Mouse (Mus musculus): ENCODE measurements at regions not wholly inside any gene's neighbourhood (a gene's known extent, or its start where the extent isn't known, plus 50 kb on each side); places are given as distances from the start of the nearest gene placed in this dataset.

GRCm38 (mm10) chr14:67588627-67589026 lies 1579.6 kb upstream of the Gulo start:
- Histone ChIP-seq H3K4me3 (no peak overlapping the region), H3K9me3 (replicated peaks) (no peaks in the 10 kb centered on the region), H3K4me1 (peaks cover 3% of the 10 kb centered on the region; the same call in 1 of the 2 replicates), H3K27me3 (no peaks in the 10 kb centered on the region), H3K4me2 (replicated peaks) (no peak overlapping the region), H3K27ac (no peak overlapping the region), H3K9ac (no peak overlapping the region), H3K36me3 (no peaks in the 10 kb centered on the region)
- ATAC-seq (ENCODE audit: low FRiP score), result no peak
- 70% methylated on average over 11 of the region's 11 CpGs for WGBS

- Histone ChIP-seq H3K4me2 (replicated peaks) (0 out of 2 replicates have a peak overlapping the region, but pooled peaks have one; percentile 19), H3K4me3 (no peak overlapping the region), H3K9ac (no peak overlapping the region), H3K9me3 (replicated peaks) (no peaks in the 10 kb centered on the region), H3K27ac (no peak overlapping the region), H3K4me1 (peaks cover 13% of the 10 kb centered on the region; the same call in 1 of the 2 replicates), H3K27me3 (no peaks in the 10 kb centered on the region), H3K36me3 (no peaks in the 10 kb centered on the region)
- 59% methylated on average over 14 of the region's 14 CpGs for WGBS
- ATAC-seq (ENCODE audit: low FRiP score), result no peak
Observed at GRCm38 (mm10) chr14:67584456-67585048, 1575.5 kb upstream of the Gulo start.

- H3K27me3 ChIP-seq, result no peaks in the 10 kb centered on the region
- H3K27ac ChIP-seq, result 0 out of 2 replicates have a peak overlapping the region, but pooled peaks have one; percentile 1
- H3K36me3 ChIP-seq, result no peaks in the 10 kb centered on the region
- no peak overlapping the region for H3K4me3 ChIP-seq
- peaks cover 13% of the 10 kb centered on the region; the same call in 1 of the 2 replicates for H3K4me1 ChIP-seq
- WGBS, result 63% methylated on average over 8 of the region's 8 CpGs
- ATAC-seq (ENCODE audit: low FRiP score), result no peak
- H3K9ac ChIP-seq, result no peak overlapping the region
- no peak overlapping the region for H3K4me2 ChIP-seq (replicated peaks)
- H3K9me3 ChIP-seq (replicated peaks), result no peaks in the 10 kb centered on the region
Observed at GRCm38 (mm10) chr14:67582201-67582782, 1573.3 kb upstream of the Gulo start.

GRCm38 (mm10) chr14:67574346-67574949 lies 1565.4 kb upstream of the Gulo start:
- no peak overlapping the region for H3K9ac ChIP-seq
- peaks cover 17% of the 10 kb centered on the region for H3K4me1 ChIP-seq
- WGBS, result 77% methylated on average over 7 of the region's 7 CpGs
- no peak overlapping the region for H3K27ac ChIP-seq
- H3K36me3 ChIP-seq, result no peaks in the 10 kb centered on the region
- no peak overlapping the region for H3K4me2 ChIP-seq (replicated peaks)
- no peaks in the 10 kb centered on the region for H3K9me3 ChIP-seq (replicated peaks)
- H3K27me3 ChIP-seq, result peaks cover 5% of the 10 kb centered on the region; the same call in 1 of the 2 replicates
- no peak for ATAC-seq (ENCODE audit: low FRiP score)
- no peak overlapping the region for H3K4me3 ChIP-seq

- Histone ChIP-seq H3K27me3 (peaks cover 5% of the 10 kb centered on the region; the same call in 1 of the 2 replicates), H3K4me1 (peaks cover 26% of the 10 kb centered on the region), H3K4me3 (no peak overlapping the region), H3K9me3 (replicated peaks) (no peaks in the 10 kb centered on the region), H3K36me3 (no peaks in the 10 kb centered on the region), H3K4me2 (replicated peaks) (no peak overlapping the region), H3K27ac (no peak overlapping the region), H3K9ac (no peak overlapping the region)
- WGBS, result 63% methylated on average over 12 of the region's 12 CpGs
- no peak for ATAC-seq (ENCODE audit: low FRiP score)
Observed at GRCm38 (mm10) chr14:67573451-67573995, 1564.5 kb upstream of the Gulo start.

- peak overlapping the region; percentile 31 for H3K4me2 ChIP-seq (replicated peaks)
Observed at GRCm38 (mm10) chr14:67569744-67570322, 1560.8 kb upstream of the Gulo start.

GRCm38 (mm10) chr14:67568896-67569743 lies 1560.1 kb upstream of the Gulo start:
- H3K27ac ChIP-seq, result peak overlapping the region; percentile 48; the same call in 1 of the 2 replicates
- no peak overlapping the region for H3K4me3 ChIP-seq
- no peaks in the 10 kb centered on the region for H3K36me3 ChIP-seq
- no peaks in the 10 kb centered on the region for H3K9me3 ChIP-seq (replicated peaks)
- ATAC-seq (ENCODE audit: low FRiP score), result peak; percentile 73
- peaks cover 26% of the 10 kb centered on the region for H3K4me1 ChIP-seq
- H3K27me3 ChIP-seq, result peaks cover 18% of the 10 kb centered on the region
- no peak overlapping the region for H3K9ac ChIP-seq
- WGBS, result 28% methylated on average over 22 of the region's 22 CpGs
- peak overlapping the region; percentile 31 for H3K4me2 ChIP-seq (replicated peaks)

More at GRCm38 (mm10) chr14:67569744-67570322, 1560.8 kb upstream of the Gulo start:
- Histone ChIP-seq H3K9ac (no peak overlapping the region), H3K27me3 (peaks cover 18% of the 10 kb centered on the region), H3K4me1 (peaks cover 26% of the 10 kb centered on the region), H3K4me3 (no peak overlapping the region), H3K9me3 (replicated peaks) (no peaks in the 10 kb centered on the region), H3K27ac (peak overlapping the region; percentile 8; the same call in 1 of the 2 replicates), H3K36me3 (no peaks in the 10 kb centered on the region)
- peak; percentile 69 for ATAC-seq (ENCODE audit: low FRiP score)
- WGBS, result 32% methylated on average over 17 of the region's 17 CpGs

GRCm38 (mm10) chr14:67554897-67555296 lies 1545.9 kb upstream of the Gulo start:
- 80% methylated on average over 7 of the region's 7 CpGs for WGBS
- H3K27ac ChIP-seq, result no peak overlapping the region

GRCm38 (mm10) chr14:67550462-67551185 lies 1541.6 kb upstream of the Gulo start:
- peaks cover 10% of the 10 kb centered on the region for H3K27me3 ChIP-seq
- H3K9ac ChIP-seq, result no peak overlapping the region
- peaks cover 12% of the 10 kb centered on the region for H3K4me1 ChIP-seq
- H3K27ac ChIP-seq, result peak overlapping the region; percentile 86
- no peak overlapping the region for H3K4me3 ChIP-seq
- peak; percentile 88 for ATAC-seq (ENCODE audit: low FRiP score)
- no peaks in the 10 kb centered on the region for H3K36me3 ChIP-seq
- H3K4me2 ChIP-seq (replicated peaks), result no peak overlapping the region
- H3K9me3 ChIP-seq (replicated peaks), result peaks cover 2% of the 10 kb centered on the region; the same call in 1 of the 2 replicates
- WGBS, result 47% methylated on average over 6 of the region's 6 CpGs

More at GRCm38 (mm10) chr14:67554897-67555296, 1545.9 kb upstream of the Gulo start:
- no peak overlapping the region for H3K4me2 ChIP-seq (replicated peaks)
- no peaks in the 10 kb centered on the region for H3K36me3 ChIP-seq
- H3K4me3 ChIP-seq, result no peak overlapping the region
- peaks cover 10% of the 10 kb centered on the region for H3K27me3 ChIP-seq
- peaks cover 11% of the 10 kb centered on the region for H3K4me1 ChIP-seq
- H3K9me3 ChIP-seq (replicated peaks), result no peaks in the 10 kb centered on the region
- no peak for ATAC-seq (ENCODE audit: low FRiP score)
- no peak overlapping the region for H3K9ac ChIP-seq

GRCm38 (mm10) chr14:67548750-67549149 lies 1539.7 kb upstream of the Gulo start:
- Histone ChIP-seq H3K4me2 (replicated peaks) (no peak overlapping the region), H3K4me1 (peaks cover 12% of the 10 kb centered on the region), H3K9ac (no peak overlapping the region), H3K9me3 (replicated peaks) (peaks cover 10% of the 10 kb centered on the region; the same call in 1 of the 2 replicates), H3K4me3 (no peak overlapping the region), H3K36me3 (no peaks in the 10 kb centered on the region), H3K27me3 (peaks cover 10% of the 10 kb centered on the region), H3K27ac (no peak overlapping the region)
- 88% methylated on average over 6 of the region's 6 CpGs for WGBS
- no peak for ATAC-seq (ENCODE audit: low FRiP score)

GRCm38 (mm10) chr14:67545036-67545435 lies 1536.0 kb upstream of the Gulo start:
- ATAC-seq (ENCODE audit: low FRiP score), result no peak
- H3K4me1 ChIP-seq, result peaks cover 10% of the 10 kb centered on the region
- no peak overlapping the region for H3K4me3 ChIP-seq
- H3K9me3 ChIP-seq (replicated peaks), result peaks cover 19% of the 10 kb centered on the region; the same call in 1 of the 2 replicates
- no peak overlapping the region for H3K4me2 ChIP-seq (replicated peaks)
- H3K27me3 ChIP-seq, result no peaks in the 10 kb centered on the region; the same call in none of the 2 replicates
- H3K9ac ChIP-seq, result no peak overlapping the region
- no peak overlapping the region for H3K27ac ChIP-seq
- H3K36me3 ChIP-seq, result no peaks in the 10 kb centered on the region
- 59% methylated on average over 5 of the region's 5 CpGs for WGBS

Data from hindbrain, embryonic 12.5 days (tissue).